Mouse (Mus musculus) neural tube, embryonic 15.5 days (tissue): ENCODE measurements at regions not wholly inside any gene's neighbourhood (a gene's known extent, or its start where the extent isn't known, plus 50 kb on each side); places are given as distances from the start of the nearest gene placed in this dataset.

Source experiments
- ATAC-seq: fragments of 200-750 bp; cut with Nextera tagmentation; 2 replicates; pipeline ENCODE4 v1.8.0; 2017; ENCODE audit warnings: mild to moderate bottlenecking, moderate TSS enrichment, moderate library complexity; ENCODE audit not compliant: low FRiP score
- H3K27ac ChIP-seq: fragments of 300-500 bp; sonication (generic); replicated peaks from 2 replicates; pipeline ENCODE4 v1.5.1; 2015; ENCODE audit warnings: mild to moderate bottlenecking, inconsistent platforms
- H3K27me3 ChIP-seq: fragments of 300-500 bp; sonication (generic); replicated peaks from 2 replicates; pipeline ENCODE4 v1.6.1; 2015; ENCODE audit warnings: inconsistent platforms
- H3K36me3 ChIP-seq: fragments of 300-500 bp; sonication (generic); 2 replicates; pipeline ENCODE4 v1.6.1; 2015; ENCODE audit warnings: inconsistent platforms
- H3K4me1 ChIP-seq: fragments of 300-500 bp; sonication (generic); 2 replicates; pipeline ENCODE4 v1.6.1; 2015; ENCODE audit warnings: inconsistent platforms
- H3K4me2 ChIP-seq: fragments of 300-500 bp; sonication (generic); 2 replicates; pipeline ENCODE4 v1.6.1; 2015; ENCODE audit warnings: inconsistent platforms, mild to moderate bottlenecking, moderate library complexity
- H3K4me3 ChIP-seq: fragments of 300-500 bp; sonication (generic); replicated peaks from 2 replicates; pipeline ENCODE4 v1.5.1; 2015; ENCODE audit warnings: mild to moderate bottlenecking, inconsistent platforms
- H3K9ac ChIP-seq: fragments of 300-500 bp; sonication (generic); replicated peaks from 2 replicates; pipeline ENCODE4 v1.6.1; 2015; ENCODE audit warnings: mild to moderate bottlenecking, inconsistent platforms
- H3K9me3 ChIP-seq: fragments of 300-500 bp; sonication (generic); replicated peaks from 2 replicates; pipeline ENCODE4 v1.6.1; 2016; ENCODE audit warnings: inconsistent platforms
- WGBS: fragments of 180-500 bp; shearing (Covaris S2); methylation state at CpG from one replicate; pipeline ENCODE4 v1.1.7; 2015; ENCODE audit warnings: mixed read lengths; 5-methylcytosine and 5-hydroxymethylcytosine counted together

DNA sequence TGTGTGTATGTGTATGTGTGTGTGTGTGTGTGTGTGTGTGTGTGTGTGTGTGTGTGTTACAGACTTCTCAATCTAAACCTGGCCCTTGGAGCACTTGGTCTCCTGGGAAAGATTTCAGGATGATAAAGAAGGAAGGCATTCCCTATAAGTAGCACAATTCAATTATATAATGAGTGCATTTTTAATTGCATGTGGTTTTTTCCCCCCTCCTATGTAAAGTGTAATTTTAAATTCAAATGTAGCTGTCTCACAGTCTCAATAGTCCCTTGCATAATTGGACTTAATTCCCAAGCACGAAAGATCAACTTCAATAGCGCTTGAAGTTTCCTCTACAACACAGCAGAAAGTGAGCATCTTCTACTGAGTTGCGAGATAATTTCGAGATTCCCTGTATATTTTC is 566.3 kb downstream of the Adgrl2 start:
- Histone ChIP-seq H3K27me3 (peaks cover 10% of the 10 kb centered on the region; the same call in 1 of the 2 replicates), H3K4me3 (no peak overlapping the region), H3K9me3 (no peaks in the 10 kb centered on the region), H3K27ac (no peak overlapping the region), H3K9ac (no peak overlapping the region), H3K36me3 (no peaks in the 10 kb centered on the region), H3K4me2 (no peak overlapping the region), H3K4me1 (peaks cover 16% of the 10 kb centered on the region)
- WGBS, result 65% methylated on average over 4 of the region's 4 CpGs
- ATAC-seq, result no peak

DNA sequence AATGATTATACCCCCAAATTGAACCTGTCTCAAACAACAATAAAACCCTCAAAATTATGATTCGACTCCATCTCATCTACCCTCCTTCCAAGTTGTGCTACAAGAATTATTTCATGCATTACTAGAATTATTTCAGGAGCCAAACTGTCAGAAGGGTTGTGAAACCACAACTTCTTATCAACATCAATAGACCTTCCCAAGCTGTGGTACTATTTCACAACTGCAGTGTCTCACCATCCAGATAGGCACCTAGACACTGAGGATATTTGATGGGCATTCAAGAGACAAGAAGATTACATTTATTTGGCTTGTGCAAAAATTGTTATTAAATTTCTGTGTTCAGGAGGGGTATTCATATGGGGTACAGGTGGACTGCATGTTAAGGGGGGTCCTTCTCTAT is 567.0 kb downstream of the Adgrl2 start:
- peaks cover 10% of the 10 kb centered on the region; the same call in 1 of the 2 replicates for H3K27me3 ChIP-seq
- H3K36me3 ChIP-seq, result no peaks in the 10 kb centered on the region
- H3K4me3 ChIP-seq, result no peak overlapping the region
- H3K4me2 ChIP-seq, result no peak overlapping the region
- no peak for ATAC-seq
- H3K9me3 ChIP-seq, result no peaks in the 10 kb centered on the region
- H3K4me1 ChIP-seq, result peaks cover 16% of the 10 kb centered on the region
- WGBS, result 94% methylated on average over 1 of the region's 1 CpGs
- H3K27ac ChIP-seq, result no peak overlapping the region
- H3K9ac ChIP-seq, result no peak overlapping the region

- Histone ChIP-seq H3K36me3 (no peaks in the 10 kb centered on the region), H3K9ac (no peak overlapping the region), H3K27me3 (peaks cover 10% of the 10 kb centered on the region; the same call in 1 of the 2 replicates), H3K4me3 (no peak overlapping the region), H3K27ac (no peak overlapping the region), H3K9me3 (no peaks in the 10 kb centered on the region), H3K4me1 (peaks cover 19% of the 10 kb centered on the region), H3K4me2 (no peak overlapping the region)
- ATAC-seq, result no peak
- WGBS, result 81% methylated on average over 3 of the region's 3 CpGs
These were observed 567.6 kb downstream of the Adgrl2 start for GRCm38 (mm10) chr3:148422720-148423119.

DNA sequence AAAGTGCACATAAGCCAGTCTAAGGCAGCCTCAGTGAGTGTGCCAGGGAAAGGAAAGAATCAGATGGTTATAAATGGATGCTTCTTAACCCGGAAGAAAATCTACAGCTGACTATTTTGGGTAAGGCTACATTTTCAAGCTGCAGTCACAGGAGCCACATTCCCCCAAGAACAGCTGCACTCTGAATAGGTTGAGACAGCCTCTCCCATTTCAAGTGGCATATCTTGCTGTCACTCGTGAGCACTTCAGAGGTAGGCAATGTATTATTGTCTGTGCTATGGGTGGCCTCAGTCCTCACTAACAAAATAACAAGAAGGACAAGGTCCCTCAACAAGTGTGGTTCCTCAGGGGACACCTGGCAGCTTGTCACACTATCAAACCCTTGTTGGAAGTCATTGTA is 568.1 kb downstream of the Adgrl2 start:
- H3K4me1 ChIP-seq, result peaks cover 17% of the 10 kb centered on the region
- no peak for ATAC-seq
- H3K9ac ChIP-seq, result no peak overlapping the region
- H3K4me3 ChIP-seq, result no peak overlapping the region
- no peak overlapping the region for H3K4me2 ChIP-seq
- H3K27ac ChIP-seq, result no peak overlapping the region
- peaks cover 10% of the 10 kb centered on the region; the same call in 1 of the 2 replicates for H3K27me3 ChIP-seq
- WGBS, result 84% methylated on average over 2 of the region's 2 CpGs
- H3K9me3 ChIP-seq, result no peaks in the 10 kb centered on the region
- H3K36me3 ChIP-seq, result no peaks in the 10 kb centered on the region

- Histone ChIP-seq H3K27me3 (0 out of 2 replicates have a peak, but pooled peaks cover under 1% of the 10 kb centered on the region), H3K4me2 (no peak overlapping the region), H3K4me1 (peaks cover 9% of the 10 kb centered on the region), H3K27ac (no peak overlapping the region), H3K9me3 (no peaks in the 10 kb centered on the region), H3K9ac (no peak overlapping the region), H3K4me3 (no peak overlapping the region), H3K36me3 (no peaks in the 10 kb centered on the region)
- no peak for ATAC-seq
- WGBS, result 92% methylated on average over 5 of the region's 5 CpGs
These were observed 570.1 kb downstream of the Adgrl2 start for GRCm38 (mm10) chr3:148420303-148420702.

- H3K4me1 ChIP-seq, result peaks cover 3% of the 10 kb centered on the region; the same call in 1 of the 2 replicates
- H3K9ac ChIP-seq, result no peak overlapping the region
- H3K36me3 ChIP-seq, result no peaks in the 10 kb centered on the region
- no peak overlapping the region for H3K4me2 ChIP-seq
- no peak for ATAC-seq
- H3K27me3 ChIP-seq, result no peaks in the 10 kb centered on the region
- no peaks in the 10 kb centered on the region for H3K9me3 ChIP-seq
- WGBS, result 86% methylated on average over 2 of the region's 2 CpGs
- H3K4me3 ChIP-seq, result no peak overlapping the region
- H3K27ac ChIP-seq, result no peak overlapping the region
These were observed 570.8 kb downstream of the Adgrl2 start for GRCm38 (mm10) chr3:148419462-148420074.

DNA sequence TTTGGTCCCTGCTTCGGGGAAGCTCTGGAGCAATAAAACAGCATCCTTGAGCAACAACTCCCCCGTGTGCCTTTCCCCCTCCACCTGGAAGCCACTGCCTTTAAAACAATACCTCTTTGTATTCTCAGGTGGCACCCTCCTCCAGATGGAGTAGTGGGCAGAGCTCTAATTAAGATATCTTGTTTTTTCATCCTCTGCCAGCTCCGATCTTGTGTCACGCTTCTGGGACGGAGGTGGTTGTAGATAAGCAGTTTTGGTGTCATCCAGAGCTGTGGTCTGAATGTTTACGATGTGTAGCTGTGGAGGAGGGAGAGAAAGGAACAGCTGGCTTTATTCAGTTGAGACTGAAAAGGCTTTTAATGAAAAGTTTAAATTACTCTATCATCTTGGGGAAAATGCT is 572.3 kb downstream of the Adgrl2 start:
- ATAC-seq, result no peak
- 14% methylated on average over 6 of the region's 6 CpGs for WGBS
- Histone ChIP-seq H3K36me3 (no peaks in the 10 kb centered on the region), H3K9me3 (no peaks in the 10 kb centered on the region), H3K27ac (no peak overlapping the region), H3K4me3 (no peak overlapping the region), H3K4me1 (peaks cover 3% of the 10 kb centered on the region; the same call in 1 of the 2 replicates), H3K27me3 (no peaks in the 10 kb centered on the region), H3K9ac (no peak overlapping the region), H3K4me2 (no peak overlapping the region)

GRCm38 (mm10) chr3:148415443-148415842 is 574.9 kb downstream of the Adgrl2 start:
- ATAC-seq, result no peak
- 82% methylated on average over 7 of the region's 7 CpGs for WGBS

DNA sequence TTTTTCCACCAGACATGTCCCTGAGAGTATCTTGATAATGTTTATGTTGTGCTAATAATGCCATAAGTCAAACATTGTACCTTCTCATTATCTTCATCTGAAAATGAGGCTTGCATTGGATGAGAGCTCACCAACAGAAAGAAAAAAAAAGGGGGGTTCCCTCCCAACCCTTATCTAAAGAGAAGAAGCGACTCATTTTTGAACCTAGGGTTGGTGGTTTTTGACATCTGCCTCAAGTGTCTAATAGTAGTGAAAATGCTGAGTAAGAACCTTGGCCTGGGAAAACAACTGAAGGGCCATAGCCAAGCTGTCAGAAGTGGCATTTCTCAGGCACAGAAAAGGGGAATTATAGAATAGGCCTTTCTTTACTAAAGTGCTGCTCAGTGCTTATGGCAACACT is 577.3 kb downstream of the Adgrl2 start:
- Histone ChIP-seq H3K4me2 (no peak overlapping the region), H3K4me1 (peaks cover 2% of the 10 kb centered on the region; the same call in 1 of the 2 replicates), H3K36me3 (no peaks in the 10 kb centered on the region), H3K9ac (no peak overlapping the region), H3K27me3 (no peaks in the 10 kb centered on the region), H3K9me3 (no peaks in the 10 kb centered on the region), H3K4me3 (no peak overlapping the region), H3K27ac (no peak overlapping the region)
- ATAC-seq, result no peak
- 91% methylated on average over 1 of the region's 1 CpGs for WGBS

More at GRCm38 (mm10) chr3:148415443-148415842, 574.9 kb downstream of the Adgrl2 start:
- no peak overlapping the region for H3K9ac ChIP-seq
- no peaks in the 10 kb centered on the region for H3K27me3 ChIP-seq
- no peak overlapping the region for H3K27ac ChIP-seq
- H3K4me1 ChIP-seq, result peaks cover 3% of the 10 kb centered on the region; the same call in 1 of the 2 replicates
- no peaks in the 10 kb centered on the region for H3K9me3 ChIP-seq
- H3K36me3 ChIP-seq, result no peaks in the 10 kb centered on the region
- H3K4me3 ChIP-seq, result no peak overlapping the region
- H3K4me2 ChIP-seq, result no peak overlapping the region

- H3K4me2 ChIP-seq, result no peak overlapping the region
- no peaks in the 10 kb centered on the region for H3K4me1 ChIP-seq
- H3K4me3 ChIP-seq, result no peak overlapping the region
- H3K36me3 ChIP-seq, result no peaks in the 10 kb centered on the region
- no peak for ATAC-seq
- H3K9me3 ChIP-seq, result no peaks in the 10 kb centered on the region
- WGBS, result 81% methylated on average over 1 of the region's 1 CpGs
- no peak overlapping the region for H3K27ac ChIP-seq
- no peaks in the 10 kb centered on the region for H3K27me3 ChIP-seq
- H3K9ac ChIP-seq, result no peak overlapping the region
These were observed 578.2 kb downstream of the Adgrl2 start for GRCm38 (mm10) chr3:148412191-148412590.

GRCm38 (mm10) chr3:148398349-148398748 is 592.0 kb downstream of the Adgrl2 start:
- WGBS, result 24% methylated on average over 7 of the region's 7 CpGs

DNA sequence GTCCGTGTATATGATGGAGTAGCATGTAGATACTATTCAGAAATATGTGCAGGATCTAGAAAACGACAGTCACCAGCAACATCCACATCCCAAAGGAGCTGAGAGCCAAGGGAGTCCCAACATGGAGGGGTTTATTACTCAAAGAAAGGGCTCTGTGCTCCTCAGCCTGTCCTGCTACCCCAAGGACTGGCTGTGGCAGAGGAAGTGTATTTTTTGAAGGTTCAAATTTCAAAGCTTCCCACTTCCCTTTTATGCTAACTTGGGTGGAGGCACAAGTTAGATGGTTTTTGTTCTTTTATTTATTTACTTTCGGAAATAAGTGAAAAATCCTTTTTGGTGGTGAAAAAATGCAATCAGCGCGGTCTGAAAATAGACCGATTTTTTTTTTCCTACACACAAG is 602.8 kb downstream of the Adgrl2 start:
- no peaks in the 10 kb centered on the region for H3K9me3 ChIP-seq
- H3K27ac ChIP-seq, result no peak overlapping the region
- 84% methylated on average over 6 of the region's 6 CpGs for WGBS
- no peaks in the 10 kb centered on the region for H3K27me3 ChIP-seq
- H3K9ac ChIP-seq, result no peak overlapping the region
- no peak overlapping the region for H3K4me2 ChIP-seq
- H3K4me1 ChIP-seq, result no peaks in the 10 kb centered on the region
- no peak overlapping the region for H3K4me3 ChIP-seq
- H3K36me3 ChIP-seq, result no peaks in the 10 kb centered on the region
- ATAC-seq, result no peak

More at GRCm38 (mm10) chr3:148398349-148398748, 592.0 kb downstream of the Adgrl2 start:
- no peaks in the 10 kb centered on the region for H3K9me3 ChIP-seq
- H3K27ac ChIP-seq, result no peak overlapping the region
- H3K4me3 ChIP-seq, result no peak overlapping the region
- ATAC-seq, result no peak
- H3K9ac ChIP-seq, result no peak overlapping the region
- H3K4me1 ChIP-seq, result no peaks in the 10 kb centered on the region
- H3K4me2 ChIP-seq, result no peak overlapping the region
- no peaks in the 10 kb centered on the region for H3K27me3 ChIP-seq
- no peaks in the 10 kb centered on the region for H3K36me3 ChIP-seq
